Mouse (Mus musculus) 416B (cell line): ENCODE data around the gene Vmn2r83.
"Not testable (repeated sequence)": the region's sequence is repeated elsewhere in the genome, so short reads cannot be mapped to it uniquely, and the experiment has no call there.

Source experiments
- DNase-seq: peaks from one replicate; pipeline ENCODE4 v3.0.0; 2011; ENCODE audit warnings: low read depth

Vmn2r83 gene

GRCm38 (mm10) chr10:79468431-79468830 lies at the start of gene Vmn2r83:
Vmn2r83 (plus strand) TSS chr10:79468731.
- no peak for DNase-seq

GRCm38 (mm10) chr10:79435141-79435820 lies 33.2 kb upstream of the Vmn2r83 start:
- DNase-seq: not testable (repeated sequence)

- DNase-seq: no peak
Observed at GRCm38 (mm10) chr10:79495886-79496285, 27.4 kb downstream of the Vmn2r83 start.

- DNase-seq: no peak
Observed at GRCm38 (mm10) chr10:79496701-79497288, 28.3 kb downstream of the Vmn2r83 start.

- peak; percentile 49 for DNase-seq
Observed at GRCm38 (mm10) chr10:79502830-79503644, 34.5 kb downstream of the Vmn2r83 start.

- DNase-seq: peak; percentile 13
Observed at GRCm38 (mm10) chr10:79506709-79507108, 38.2 kb downstream of the Vmn2r83 start.

- DNase-seq: no peak
Observed at GRCm38 (mm10) chr10:79524433-79524832, 55.9 kb downstream of the Vmn2r83 start.

- DNase-seq: no peak
Observed at GRCm38 (mm10) chr10:79525456-79526325, 57.2 kb downstream of the Vmn2r83 start.

- no peak for DNase-seq
Observed at GRCm38 (mm10) chr10:79526661-79527452, 58.3 kb downstream of the Vmn2r83 start.

GRCm38 (mm10) chr10:79527453-79527845 lies 58.9 kb downstream of the Vmn2r83 start:
- no peak for DNase-seq

GRCm38 (mm10) chr10:79528081-79528480 lies 59.5 kb downstream of the Vmn2r83 start:
- no peak for DNase-seq

GRCm38 (mm10) chr10:79530241-79530640 lies 61.7 kb downstream of the Vmn2r83 start:
- no peak for DNase-seq

GRCm38 (mm10) chr10:79530721-79531120 lies 62.2 kb downstream of the Vmn2r83 start:
- no peak for DNase-seq

GRCm38 (mm10) chr10:79531593-79531992 lies 63.1 kb downstream of the Vmn2r83 start:
- DNase-seq: no peak

- DNase-seq: no peak
Observed at GRCm38 (mm10) chr10:79532678-79533077, 64.1 kb downstream of the Vmn2r83 start.

GRCm38 (mm10) chr10:79533126-79533911 lies 64.8 kb downstream of the Vmn2r83 start, which contains the start of gene Plpp2:
Plpp2 (minus strand) TSS chr10:79533796.
- no peak for DNase-seq

GRCm38 (mm10) chr10:79534426-79534825 lies 65.9 kb downstream of the Vmn2r83 start:
- no peak for DNase-seq

GRCm38 (mm10) chr10:79535431-79535830 lies 66.9 kb downstream of the Vmn2r83 start:
- DNase-seq: no peak

GRCm38 (mm10) chr10:79536461-79537080 lies 68.0 kb downstream of the Vmn2r83 start:
- DNase-seq: no peak

- DNase-seq: no peak
Observed at GRCm38 (mm10) chr10:79537271-79537670, 68.7 kb downstream of the Vmn2r83 start.
